Mouse (Mus musculus) urinary bladder, postnatal 4 days (tissue): ENCODE results near the gene Smim5.

Source experiments
- DNase-seq, 2 experiments: peaks; one replicate each; pipeline ENCODE4 v3.0.0; 2021 to 2022; ENCODE audit warnings: low spot score in 2 of 2

The Smim5 gene

GRCm38 (mm10) chr11:115921986-115922385 lies 22.2 kb downstream of the Smim5 start:
- DNase-seq: no peak

GRCm38 (mm10) chr11:115929031-115929430 lies 29.3 kb downstream of the Smim5 start:
- no peak for DNase-seq

GRCm38 (mm10) chr11:115929818-115930217 lies 30.1 kb downstream of the Smim5 start:
- no peak for DNase-seq

- DNase-seq: no peak
These were observed 31.5 kb downstream of the Smim5 start for GRCm38 (mm10) chr11:115931235-115931634.

- peak; percentile 95 to 98 for DNase-seq
These were observed 33.5 kb downstream of the Smim5 start, which contains the start of the genes Sap30bp and Recql5 for GRCm38 (mm10) chr11:115933108-115933746. Gene Sap30bp, plus strand, starts transcription at chr11:115933282. Gene Recql5, minus strand, starts transcription at chr11:115933477.

- DNase-seq: no peak
These were observed 34.0 kb downstream of the Smim5 start for GRCm38 (mm10) chr11:115933747-115934110.

GRCm38 (mm10) chr11:115939690-115940329 lies 40.0 kb downstream of the Smim5 start:
- DNase-seq: no peak

GRCm38 (mm10) chr11:115941980-115942379 lies 42.2 kb downstream of the Smim5 start:
- no peak for DNase-seq

- DNase-seq: no peak
These were observed 45.5 kb downstream of the Smim5 start for GRCm38 (mm10) chr11:115945247-115945646.

GRCm38 (mm10) chr11:115946221-115946828 lies 46.6 kb downstream of the Smim5 start:
- DNase-seq: no peak

GRCm38 (mm10) chr11:115948316-115948715 lies 48.5 kb downstream of the Smim5 start:
- no peak for DNase-seq

- DNase-seq: no peak
These were observed 51.0 kb downstream of the Smim5 start for GRCm38 (mm10) chr11:115950719-115951118.

- DNase-seq: no peak
These were observed 54.9 kb downstream of the Smim5 start for GRCm38 (mm10) chr11:115954712-115955111.

- no peak for DNase-seq
These were observed 55.6 kb downstream of the Smim5 start for GRCm38 (mm10) chr11:115955195-115955858.
